Mouse (Mus musculus) spleen, adult 2 months (tissue): ENCODE results near the gene Wipf1. TPM values are rescaled to one million over a fixed set of nuclear protein-coding genes. Genes with fewer than 3 reads are reported as not detected.

Experiments
- DNase-seq, 2 experiments: peaks; one replicate each; pipeline versions ENCODE4 v3.0.0 to v3.0.0-alpha.2; 2012 to 2021; ENCODE audit warnings: low spot score in 2 of 2, low read depth in 1 of 2
- H3K27ac ChIP-seq: fragments of 200-500 bp; 2 replicates; pipeline ENCODE4 v1.5.1; 2012; ENCODE audit warnings: low read length, inconsistent platforms; ENCODE audit not compliant: insufficient read depth
- H3K27me3 ChIP-seq: fragments of 200-500 bp; 2 replicates; pipeline ENCODE4 v1.6.1; 2012; ENCODE audit warnings: mild to moderate bottlenecking, moderate library complexity, low read length, inconsistent platforms; ENCODE audit not compliant: control insufficient read depth, insufficient read depth
- H3K36me3 ChIP-seq: fragments of 200-500 bp; 2 replicates; pipeline ENCODE4 v1.6.1; 2012; ENCODE audit warnings: mild to moderate bottlenecking, low read length, inconsistent platforms; ENCODE audit not compliant: control insufficient read depth, insufficient read depth
- H3K4me1 ChIP-seq: fragments of 200-500 bp; 2 replicates; pipeline ENCODE4 v1.6.1; 2011; ENCODE audit warnings: inconsistent platforms; ENCODE audit not compliant: control insufficient read depth, insufficient read depth, insufficient read length
- H3K4me3 ChIP-seq: fragments of 200-500 bp; 2 replicates; pipeline ENCODE4 v1.5.1; 2011; ENCODE audit warnings: mild to moderate bottlenecking, inconsistent platforms; ENCODE audit not compliant: insufficient read depth, insufficient read length; ENCODE audit errors: extremely low read depth
- CTCF ChIP-seq: fragments of 200-500 bp; IDR thresholded peaks from 2 replicates; pipeline ENCODE4 v1.5.1; 2011; ENCODE audit warnings: mild to moderate bottlenecking, inconsistent platforms; ENCODE audit not compliant: insufficient read depth, insufficient read length, insufficient replicate concordance; ENCODE audit errors: extremely low read depth
- POLR2A ChIP-seq: fragments of 200-500 bp; IDR thresholded peaks from 2 replicates; pipeline ENCODE4 v1.6.1; 2011; ENCODE audit warnings: low read depth, low read length, inconsistent platforms
- WGBS: fragments of 180-500 bp; shearing (Covaris S2); methylation state at CpG from one replicate; pipeline ENCODE4 v1.1.7; 2018; 5-methylcytosine and 5-hydroxymethylcytosine counted together
- polyA plus RNA-seq: library from polyadenylated mRNA; depleted of rRNA; stranded (reverse); fragments of >200 nt; gene quantifications from 2 replicates; pipeline ENCODE4 v1.2.3, GENCODE M21; 2012

Wipf1 gene
- polyA plus RNA-seq, 1 experiment: 58.7 TPM

DNA sequence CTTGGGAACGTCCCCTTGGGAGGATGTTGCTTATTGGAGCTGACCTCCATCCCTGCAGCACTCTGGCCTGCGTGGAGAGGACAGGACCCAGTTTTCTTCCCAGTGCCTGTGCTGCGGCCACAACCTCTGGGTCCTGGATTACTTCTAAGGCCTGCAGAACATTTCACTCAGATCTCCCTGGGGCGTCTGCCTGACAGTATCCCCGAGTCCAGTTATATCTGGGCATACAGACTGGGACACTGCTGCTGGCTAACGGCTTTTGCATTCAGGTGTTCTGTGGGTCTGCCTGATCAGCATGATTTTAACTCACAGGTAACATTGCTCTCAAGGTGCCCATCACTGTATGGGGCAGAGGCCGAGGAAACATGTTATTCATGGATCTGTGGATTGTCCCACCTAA lies 52.0 kb downstream of the Wipf1 start:
- Histone ChIP-seq H3K4me1 (peaks cover 2% of the 10 kb centered on the region; the same call in 1 of the 2 replicates), H3K36me3 (peaks cover 10% of the 10 kb centered on the region), H3K27me3 (no peaks in the 10 kb centered on the region), H3K27ac (no peak overlapping the region), H3K4me3 (no peak overlapping the region)
- DNase-seq: no peak
- no peak for TF ChIP-seq POLR2A
- TF ChIP-seq CTCF: no peak
- WGBS: 92% methylated on average over 7 of the region's 7 CpGs

DNA sequence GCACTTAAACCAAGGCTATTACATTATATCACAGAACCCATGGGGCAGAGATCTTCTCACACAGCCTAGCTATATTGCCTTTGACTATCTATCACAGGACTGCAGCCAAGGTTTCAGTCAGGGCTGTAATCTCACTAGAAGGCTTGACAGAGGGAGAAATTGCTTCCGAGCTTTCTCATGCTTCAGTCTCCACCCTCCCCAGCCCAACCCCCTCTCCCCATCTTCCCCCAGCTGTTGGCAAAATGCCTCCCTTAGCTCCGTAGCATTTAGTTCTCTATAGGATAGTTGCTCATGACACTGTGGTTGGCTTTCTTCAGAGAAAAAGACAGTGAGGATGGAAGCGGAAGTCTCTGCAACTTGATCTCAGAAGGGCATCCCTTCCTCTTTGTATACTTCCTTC lies 54.0 kb downstream of the Wipf1 start:
- TF ChIP-seq CTCF (no peak), POLR2A (no peak)
- no peak overlapping the region for H3K4me3 ChIP-seq
- 31% methylated on average over 3 of the region's 3 CpGs for WGBS
- H3K27me3 ChIP-seq: no peaks in the 10 kb centered on the region
- no peak for DNase-seq
- no peak overlapping the region for H3K27ac ChIP-seq
- peaks cover 10% of the 10 kb centered on the region; the same call in 1 of the 2 replicates for H3K4me1 ChIP-seq
- H3K36me3 ChIP-seq: peaks cover 6% of the 10 kb centered on the region

DNA sequence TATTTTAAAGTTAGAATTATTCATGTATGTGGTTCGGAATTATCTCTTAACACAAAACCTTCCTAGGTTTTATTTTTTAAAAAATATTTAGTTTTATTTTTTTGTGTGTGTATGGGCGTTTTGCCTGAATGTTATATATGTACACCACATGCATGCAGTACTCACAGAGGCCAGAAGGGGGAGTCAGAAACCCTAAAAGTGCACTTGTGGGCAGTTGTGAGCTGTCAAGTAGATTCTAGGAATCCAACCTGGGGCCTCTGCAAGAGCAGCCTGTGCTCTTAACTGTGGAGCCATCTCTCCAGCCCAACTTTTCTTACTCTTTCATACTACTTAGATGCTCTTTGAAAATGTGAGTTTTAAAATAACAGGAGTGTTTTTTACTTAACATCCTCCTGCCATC lies 57.4 kb downstream of the Wipf1 start:
- Histone ChIP-seq H3K36me3 (no peaks in the 10 kb centered on the region), H3K27me3 (no peaks in the 10 kb centered on the region), H3K4me1 (peaks cover 25% of the 10 kb centered on the region; the same call in 1 of the 2 replicates), H3K27ac (no peak overlapping the region), H3K4me3 (no peak overlapping the region)
- 89% methylated on average over 2 of the region's 2 CpGs for WGBS
- TF ChIP-seq POLR2A (no peak), CTCF (no peak)
- DNase-seq: peak in 1 of 2 experiments; percentile 30

DNA sequence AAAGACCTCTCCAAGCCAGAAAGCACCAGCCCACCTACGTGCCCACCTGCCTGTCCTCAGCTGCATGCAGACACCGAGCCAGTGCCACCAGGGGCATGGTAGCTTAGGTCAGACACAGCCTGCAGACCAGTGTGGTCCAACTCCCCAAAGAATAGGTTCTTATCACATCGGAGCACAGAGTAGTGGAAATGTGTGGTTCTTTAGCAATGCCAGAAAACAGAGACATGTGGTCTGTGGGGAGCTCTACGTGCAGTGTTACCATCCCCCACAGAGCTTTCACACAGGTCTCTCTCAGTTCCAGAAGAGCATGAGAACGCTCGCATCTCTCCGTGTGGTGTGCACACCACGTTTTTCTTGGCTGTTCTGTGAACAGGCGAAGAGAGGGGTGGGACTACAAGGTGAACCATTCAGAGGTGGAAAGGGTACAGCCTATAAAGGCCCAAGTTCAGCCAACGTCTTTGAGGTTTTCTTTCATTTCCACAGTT lies 59.3 kb downstream of the Wipf1 start:
- H3K4me3 ChIP-seq: no peak overlapping the region
- H3K27me3 ChIP-seq: no peaks in the 10 kb centered on the region
- peak in 1 of 2 experiments; percentile 27 for DNase-seq
- peaks cover 1% of the 10 kb centered on the region; the same call in 1 of the 2 replicates for H3K36me3 ChIP-seq
- H3K27ac ChIP-seq: peak overlapping the region; percentile 26
- TF ChIP-seq POLR2A (no peak), CTCF (no peak)
- 14% methylated on average over 10 of the region's 10 CpGs for WGBS
- H3K4me1 ChIP-seq: peaks cover 32% of the 10 kb centered on the region; the same call in 1 of the 2 replicates

DNA sequence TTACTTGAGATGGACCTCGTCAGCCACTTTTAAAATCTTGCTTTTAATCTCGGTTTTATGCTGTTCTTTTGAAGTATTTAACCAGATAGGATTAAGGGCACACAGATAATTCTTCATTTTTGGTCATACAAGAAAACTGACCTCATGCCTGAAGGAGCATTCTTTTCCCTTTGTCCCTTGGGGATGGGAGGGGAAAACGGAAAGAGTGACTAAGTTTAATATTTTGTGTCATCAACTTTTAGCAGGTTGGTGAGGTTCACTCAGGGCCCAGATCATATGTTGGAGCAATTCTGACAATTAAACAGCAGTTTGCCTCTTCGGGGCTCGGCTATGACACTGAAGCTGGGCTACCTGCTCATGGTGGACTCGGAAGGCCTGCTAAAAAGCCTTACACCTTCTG lies 60.0 kb downstream of the Wipf1 start:
- TF ChIP-seq POLR2A: no peak
- no peak for TF ChIP-seq CTCF
- Histone ChIP-seq H3K4me1 (peaks cover 30% of the 10 kb centered on the region; the same call in 1 of the 2 replicates), H3K27ac (0 out of 2 replicates have a peak overlapping the region, but pooled peaks have one; percentile 26), H3K27me3 (no peaks in the 10 kb centered on the region), H3K36me3 (peaks cover 1% of the 10 kb centered on the region; the same call in 1 of the 2 replicates), H3K4me3 (no peak overlapping the region)
- no peak for DNase-seq
- WGBS: 74% methylated on average over 6 of the region's 6 CpGs

DNA sequence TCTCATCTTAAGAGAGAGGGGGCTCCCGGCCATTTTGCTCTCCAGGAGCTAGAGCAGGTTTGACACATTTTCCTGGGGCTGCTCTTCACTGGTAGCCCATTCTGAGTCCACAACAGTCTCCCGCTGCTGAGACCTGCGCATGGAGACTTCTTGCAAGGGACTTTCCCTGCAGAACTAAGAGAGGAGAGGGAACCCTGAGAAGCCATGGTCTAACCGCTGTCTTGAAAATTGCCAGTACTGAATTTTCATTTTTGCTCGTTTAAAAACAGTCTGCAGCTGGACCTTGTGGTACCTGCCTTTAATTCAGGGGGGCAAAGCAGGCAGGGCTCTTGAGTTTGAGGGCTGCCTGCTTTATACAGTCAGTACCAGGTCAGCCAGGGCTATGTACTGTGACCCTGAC lies 60.5 kb downstream of the Wipf1 start:
- TF ChIP-seq POLR2A: no peak
- no peak for TF ChIP-seq CTCF
- DNase-seq: no peak
- WGBS: 62% methylated on average over 5 of the region's 5 CpGs
- H3K36me3 ChIP-seq: peaks cover 1% of the 10 kb centered on the region; the same call in 1 of the 2 replicates
- no peak overlapping the region for H3K4me3 ChIP-seq
- H3K27ac ChIP-seq: no peak overlapping the region
- H3K27me3 ChIP-seq: no peaks in the 10 kb centered on the region
- peaks cover 30% of the 10 kb centered on the region; the same call in 1 of the 2 replicates for H3K4me1 ChIP-seq

DNA sequence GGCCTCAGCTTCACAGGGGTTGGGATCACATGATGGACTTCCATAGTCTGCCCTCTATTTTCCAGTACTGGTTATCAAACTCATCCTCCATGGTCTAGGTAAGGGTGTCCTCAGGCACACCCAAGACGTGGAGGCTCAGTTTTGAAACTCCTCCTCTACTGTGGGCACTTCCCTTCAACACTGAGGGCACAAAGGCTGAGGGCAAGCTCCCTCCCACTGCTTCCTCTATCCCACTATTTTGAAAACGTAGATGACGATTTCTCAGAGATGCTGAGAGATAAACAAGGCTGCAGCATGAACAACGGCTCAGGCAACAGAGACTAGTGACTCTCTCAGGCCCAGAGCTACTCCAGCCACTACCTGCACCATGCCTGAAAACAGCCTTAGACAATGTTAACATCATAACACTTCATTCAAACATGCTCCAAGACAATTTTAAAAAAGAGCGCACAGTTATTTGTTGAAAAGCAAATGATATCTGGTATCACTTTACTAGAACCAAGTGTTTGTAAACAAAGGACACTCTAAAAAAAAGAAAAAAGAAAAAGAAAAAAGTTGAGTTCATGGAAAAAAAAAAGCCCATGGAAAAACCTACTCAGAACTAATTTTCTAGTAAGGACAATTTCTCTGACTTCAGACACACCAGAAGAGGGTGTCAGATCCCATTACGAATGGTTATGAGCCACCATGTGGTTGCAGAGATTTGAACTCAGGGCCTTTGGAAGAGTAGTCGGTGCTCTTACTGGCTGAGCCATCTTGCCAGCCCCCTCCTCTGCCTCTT lies 62.3 kb downstream of the Wipf1 start:
- WGBS: 44% methylated on average over 7 of the region's 7 CpGs
- H3K4me1 ChIP-seq: peaks cover 43% of the 10 kb centered on the region; the same call in 1 of the 2 replicates
- DNase-seq: no peak
- peaks cover 1% of the 10 kb centered on the region; the same call in 1 of the 2 replicates for H3K36me3 ChIP-seq
- no peak overlapping the region for H3K4me3 ChIP-seq
- no peaks in the 10 kb centered on the region for H3K27me3 ChIP-seq
- no peak overlapping the region for H3K27ac ChIP-seq
- TF ChIP-seq POLR2A: no peak
- TF ChIP-seq CTCF: no peak
